Comparison of ENCODE assay signal across 15 mouse cellular contexts in genomic region chr2:102316540-102316939, GRCm38 (mm10).
DNase-seq lines count a peak whose midpoint lies in the region; ATAC-seq and TF ChIP-seq lines count a peak whose summit lies in the region.
"Had no signal": no experiment of that assay in that cellular context is flagged by ENCODE, and none has a peak within 500 bp of the region (broad histone marks: within the 10 kb centered on the region; RNA-seq: fewer than 3 reads in every experiment).

No protein-coding gene starts in this region.

- no peak for DNase-seq in frontal cortex, postnatal 10 days (ENCODE audit: low spot score in 2 of 2)
- peak; percentile 77 for DNase-seq in brain, embryonic 14.5 days (ENCODE audit: low read depth)
- peak; percentile 45 for DNase-seq in cerebellum, adult 9-11 months
- DNase-seq in left cerebral cortex, adult 9 months (ENCODE audit: low spot score in 2 of 2): peak; percentile 42 to 75
- DNase-seq in embryonic facial prominence, embryonic 10.5 days (ENCODE audit: low spot score): no peak
- no peak for DNase-seq in kidney, adult 8-10 months
- DNase-seq: adrenal gland, postnatal 14 days; B cell, adult 2 months; heart, adult 18-20 months; liver, postnatal 0 days had no signal

- H3K4me3 ChIP-seq in embryonic facial prominence, embryonic 10.5 days: no peak overlapping the region
- no peak overlapping the region for H3K4me3 ChIP-seq in kidney, embryonic 15.5 days (replicated peaks)
- H3K4me3 ChIP-seq: embryonic facial prominence, embryonic 13.5 days; neural tube, embryonic 12.5 days had no signal

- no peaks in the 10 kb centered on the region for H3K9me3 ChIP-seq in embryonic facial prominence, embryonic 10.5 days
- H3K9me3 ChIP-seq in kidney, embryonic 15.5 days (replicated peaks): no peaks in the 10 kb centered on the region
- H3K9me3 ChIP-seq: embryonic facial prominence, embryonic 13.5 days; neural tube, embryonic 12.5 days had no signal

- 81% methylated on average over 3 of the region's 3 CpGs for WGBS in embryonic facial prominence, embryonic 10.5 days
- WGBS in kidney, embryonic 15.5 days: 86% methylated on average over 3 of the region's 3 CpGs

- ATAC-seq in frontal cortex, adult (ENCODE audit: low TSS enrichment): peak; percentile 94
- ATAC-seq in kidney, embryonic 15.5 days (replicated peaks; ENCODE audit: low FRiP score): no peak
- ATAC-seq: hindbrain, postnatal 0 days; liver, postnatal 0 days had no signal

- no peaks in the 10 kb centered on the region for H3K27me3 ChIP-seq in embryonic facial prominence, embryonic 10.5 days (replicated peaks; ENCODE audit: low read depth, poor library complexity, severe bottlenecking)
- no peaks in the 10 kb centered on the region for H3K27me3 ChIP-seq in kidney, embryonic 15.5 days
- H3K27me3 ChIP-seq: embryonic facial prominence, embryonic 13.5 days; neural tube, embryonic 12.5 days had no signal

- H3K9ac ChIP-seq in kidney, embryonic 15.5 days: no peak overlapping the region
- H3K9ac ChIP-seq: embryonic facial prominence, embryonic 13.5 days; liver, postnatal 0 days; neural tube, embryonic 12.5 days had no signal

- H3K4me1 ChIP-seq in embryonic facial prominence, embryonic 10.5 days: no peaks in the 10 kb centered on the region
- H3K4me1 ChIP-seq in kidney, embryonic 15.5 days: no peaks in the 10 kb centered on the region
- H3K4me1 ChIP-seq: neural tube, embryonic 12.5 days had no signal

- H3K27ac ChIP-seq in embryonic facial prominence, embryonic 10.5 days (replicated peaks): no peak overlapping the region
- no peak overlapping the region for H3K27ac ChIP-seq in kidney, embryonic 15.5 days
- H3K27ac ChIP-seq: embryonic facial prominence, embryonic 13.5 days; hindbrain, postnatal 0 days; neural tube, embryonic 12.5 days had no signal

- no peak for TF ChIP-seq POLR2A in brain, embryonic 14.5 days (IDR thresholded peaks at IDR 0.05; ENCODE audit: borderline replicate concordance, extremely low read depth, insufficient read depth, insufficient read length, poor library complexity, severe bottlenecking)

- no peak for TF ChIP-seq CTCF in brain, embryonic 14.5 days (IDR thresholded peaks at IDR 0.05; ENCODE audit: borderline replicate concordance, extremely low read depth, insufficient read depth, insufficient read length)

- no peaks in the 10 kb centered on the region for H3K36me3 ChIP-seq in embryonic facial prominence, embryonic 10.5 days (replicated peaks)
- H3K36me3 ChIP-seq in kidney, embryonic 15.5 days: no peaks in the 10 kb centered on the region
- H3K36me3 ChIP-seq: embryonic facial prominence, embryonic 13.5 days; neural tube, embryonic 12.5 days had no signal

- H3K4me2 ChIP-seq in kidney, embryonic 15.5 days: no peak overlapping the region
- H3K4me2 ChIP-seq: embryonic facial prominence, embryonic 13.5 days; neural tube, embryonic 12.5 days had no signal

Comparison
In these comparisons a context has a peak if more than half of its experiments do, and no peak if none do; other contexts are left out.
1. DNase-seq: peak in brain, embryonic 14.5 days (single experiment), cerebellum, adult 9-11 months (single experiment) and left cerebral cortex, adult 9 months (2 of 2); none in frontal cortex, postnatal 10 days (0 of 2), embryonic facial prominence, embryonic 10.5 days (single experiment) and kidney, adult 8-10 months (0 of 2).